Mouse (Mus musculus) MEL (cell line): ENCODE measurements around the gene Nucb1. TPM values are rescaled to one million over a fixed set of nuclear protein-coding genes. Genes with fewer than 3 reads are reported as not detected.
A peak's percentile ranks its signal among the peaks of the same experiment; 100 is the strongest.

ENCODE experiments used
- DNase-seq: peaks from one replicate; pipeline ENCODE4 v3.0.0; 2011; ENCODE audit warnings: low read depth, low spot score
- H3K27ac ChIP-seq: 2 replicates; pipeline ENCODE4 v1.5.1; 2012; ENCODE audit warnings: low read depth, mild to moderate bottlenecking, control low read depth, low read length, moderate library complexity; ENCODE audit not compliant: control insufficient read depth
- H3K27me3 ChIP-seq, 2 experiments: fragments of 150-350 bp in 1 of 2; sonication (generic) in 1 of 2; 2 replicates each; pipeline ENCODE4 v1.6.1; 2012; ENCODE audit warnings: low read length in 2 of 2, mild to moderate bottlenecking in 2 of 2, improper control_type of control experiment in 1 of 2, moderate library complexity in 1 of 2; ENCODE audit not compliant: insufficient read depth in 2 of 2, control insufficient read depth in 1 of 2
- H3K36me3 ChIP-seq, 2 experiments: 2 replicates each; pipeline ENCODE4 v1.6.1; 2012 to 2014; ENCODE audit warnings: low read length in 2 of 2, improper control_type of control experiment in 1 of 2, inconsistent platforms in 1 of 2, mild to moderate bottlenecking in 1 of 2; ENCODE audit not compliant: insufficient read depth in 2 of 2, control insufficient read depth in 1 of 2
- H3K4me1 ChIP-seq, 2 experiments: fragments of 150-350 bp in 1 of 2; sonication (generic) in 1 of 2; 2 replicates each; pipeline ENCODE4 v1.6.1; 2012; ENCODE audit warnings: low read length in 2 of 2, improper control_type of control experiment in 1 of 2, mild to moderate bottlenecking in 1 of 2; ENCODE audit not compliant: insufficient read depth in 2 of 2, control insufficient read depth in 1 of 2
- H3K4me3 ChIP-seq, 2 experiments: fragments of 150-350 bp in 1 of 2; sonication (generic) in 1 of 2; 2 replicates each; pipeline ENCODE4 v1.5.1; 2012; ENCODE audit warnings: low read depth in 2 of 2, low read length in 2 of 2, mild to moderate bottlenecking in 2 of 2, moderate library complexity in 2 of 2, control low read depth in 1 of 2, improper control_type of control experiment in 1 of 2; ENCODE audit not compliant: control insufficient read depth in 1 of 2, insufficient read depth in 1 of 2
- H3K79me2 ChIP-seq: 2 replicates; pipeline ENCODE4 v1.6.1; 2012; ENCODE audit warnings: mild to moderate bottlenecking, low read length, moderate library complexity; ENCODE audit not compliant: control insufficient read depth, poor library complexity, insufficient read depth
- H3K9ac ChIP-seq: 2 replicates; pipeline ENCODE4 v1.6.1; 2012; ENCODE audit warnings: low read depth, mild to moderate bottlenecking, control low read depth, low read length, moderate library complexity; ENCODE audit not compliant: control insufficient read depth, poor library complexity, severe bottlenecking
- H3K9me3 ChIP-seq: fragments of 150-350 bp; sonication (generic); replicated peaks from 2 replicates; pipeline ENCODE4 v1.6.1; 2012; ENCODE audit warnings: mild to moderate bottlenecking, low read length, improper control_type of control experiment, moderate library complexity; ENCODE audit not compliant: insufficient read depth
- BHLHE40 ChIP-seq: IDR thresholded peaks from 2 replicates; pipeline ENCODE4 v1.6.1; 2012; ENCODE audit warnings: low read depth, mild to moderate bottlenecking, inconsistent platforms, low read length, improper control_type of control experiment, borderline replicate concordance
- CHD1 ChIP-seq: IDR thresholded peaks from 2 replicates; pipeline ENCODE4 v1.6.1; 2012; ENCODE audit warnings: low read depth, mild to moderate bottlenecking, inconsistent platforms, low read length, improper control_type of control experiment
- CHD2 ChIP-seq: IDR thresholded peaks from 2 replicates; pipeline ENCODE4 v1.6.1; 2011; ENCODE audit warnings: low read length, improper control_type of control experiment
- E2F4 ChIP-seq: IDR thresholded peaks from 2 replicates; pipeline ENCODE4 v1.6.1; 2011; ENCODE audit warnings: low read depth, low read length, improper control_type of control experiment, borderline replicate concordance
- ELF1 ChIP-seq: IDR thresholded peaks from 2 replicates; pipeline ENCODE4 v1.6.1; 2014; ENCODE audit warnings: low read depth, mild to moderate bottlenecking, inconsistent platforms, low read length, improper control_type of control experiment, moderate library complexity
- EP300 ChIP-seq, 2 experiments: IDR thresholded peaks; 2 replicates each; pipeline ENCODE4 v1.6.1; 2011; ENCODE audit warnings: improper control_type of control experiment in 2 of 2, low read length in 2 of 2, low read depth in 1 of 2, mild to moderate bottlenecking in 1 of 2
- ETS1 ChIP-seq: IDR thresholded peaks from 2 replicates; pipeline ENCODE4 v1.6.1; 2012; ENCODE audit warnings: low read depth, mild to moderate bottlenecking, inconsistent platforms, low read length, improper control_type of control experiment, moderate library complexity
- GATA1 ChIP-seq: IDR thresholded peaks from 2 replicates; pipeline ENCODE4 v1.6.1; 2011; ENCODE audit warnings: low read depth, low read length, improper control_type of control experiment
- JUND ChIP-seq: IDR thresholded peaks from 2 replicates; pipeline ENCODE4 v1.6.1; 2011; ENCODE audit warnings: low read depth, mild to moderate bottlenecking, improper control_type of control experiment, low read length
- KAT2A ChIP-seq: conservative IDR thresholded peaks from 2 replicates; pipeline ENCODE4 v1.6.1; 2012; ENCODE audit warnings: low read depth, low read length, improper control_type of control experiment, inconsistent platforms
- MAFK ChIP-seq: IDR thresholded peaks from 2 replicates; pipeline ENCODE4 v1.6.1; 2011; ENCODE audit warnings: low read depth, mild to moderate bottlenecking, low read length, improper control_type of control experiment, borderline replicate concordance
- MAX ChIP-seq: IDR thresholded peaks from 2 replicates; pipeline ENCODE4 v1.6.1; 2011; ENCODE audit warnings: low read length, improper control_type of control experiment
- MXI1 ChIP-seq: IDR thresholded peaks from 2 replicates; pipeline ENCODE4 v1.6.1; 2011; ENCODE audit warnings: mild to moderate bottlenecking, low read depth, low read length, improper control_type of control experiment
- MYB ChIP-seq: IDR thresholded peaks from 2 replicates; pipeline ENCODE4 v1.6.1; 2011; ENCODE audit warnings: mild to moderate bottlenecking, low read depth, low read length, improper control_type of control experiment
- MYC ChIP-seq: IDR thresholded peaks from 2 replicates; pipeline ENCODE4 v1.6.1; 2011; ENCODE audit warnings: low read depth, mild to moderate bottlenecking, low read length, improper control_type of control experiment, moderate library complexity
- NELFE ChIP-seq: IDR thresholded peaks from 2 replicates; pipeline ENCODE4 v1.6.1; 2011; ENCODE audit warnings: low read depth, low read length, improper control_type of control experiment
- NRF1 ChIP-seq: IDR thresholded peaks from 2 replicates; pipeline ENCODE4 v1.6.1; 2014; ENCODE audit warnings: low read depth, mild to moderate bottlenecking, inconsistent platforms, low read length, improper control_type of control experiment, moderate library complexity; ENCODE audit not compliant: poor library complexity, insufficient read depth, severe bottlenecking
- POLR2A ChIP-seq, 2 experiments: IDR thresholded peaks; 2 replicates each; pipeline ENCODE4 v1.6.1; 2011 to 2012; ENCODE audit warnings: low read length in 2 of 2, mild to moderate bottlenecking in 2 of 2, control low read depth in 1 of 2, improper control_type of control experiment in 1 of 2, low read depth in 1 of 2, moderate library complexity in 1 of 2; ENCODE audit not compliant: control insufficient read depth in 1 of 2, insufficient read depth in 1 of 2, poor library complexity in 1 of 2
- POLR2AphosphoS2 ChIP-seq: IDR thresholded peaks from 2 replicates; pipeline ENCODE4 v1.6.1; 2011; ENCODE audit warnings: low read length, improper control_type of control experiment
- RAD21 ChIP-seq: IDR thresholded peaks from 2 replicates; pipeline ENCODE4 v1.6.1; 2011; ENCODE audit warnings: mild to moderate bottlenecking, low read depth, low read length, improper control_type of control experiment
- RCOR1 ChIP-seq: IDR thresholded peaks from 2 replicates; pipeline ENCODE4 v1.6.1; 2012; ENCODE audit warnings: low read depth, mild to moderate bottlenecking, inconsistent platforms, low read length, improper control_type of control experiment
- SIN3A ChIP-seq: IDR thresholded peaks from 2 replicates; pipeline ENCODE4 v1.6.1; 2012; ENCODE audit warnings: low read length, improper control_type of control experiment, inconsistent platforms
- TAL1 ChIP-seq: IDR thresholded peaks from 2 replicates; pipeline ENCODE4 v1.6.1; 2012; ENCODE audit warnings: mild to moderate bottlenecking, inconsistent platforms, low read length, moderate library complexity, mixed read lengths
- TBP ChIP-seq: IDR thresholded peaks from 2 replicates; pipeline ENCODE4 v1.8.0; 2011; ENCODE audit warnings: low read depth, low read length, improper control_type of control experiment
- TCF12 ChIP-seq: IDR thresholded peaks from 2 replicates; pipeline ENCODE4 v1.6.1; 2014; ENCODE audit warnings: low read depth, mild to moderate bottlenecking, inconsistent platforms, low read length, improper control_type of control experiment, moderate library complexity
- UBTF ChIP-seq: IDR thresholded peaks from 2 replicates; pipeline ENCODE4 v1.6.1; 2012; ENCODE audit warnings: low read depth, mild to moderate bottlenecking, inconsistent platforms, low read length, improper control_type of control experiment, moderate library complexity, borderline replicate concordance; ENCODE audit not compliant: insufficient read depth
- USF1 ChIP-seq: IDR thresholded peaks from 2 replicates; pipeline ENCODE4 v1.6.1; 2014; ENCODE audit warnings: low read depth, mild to moderate bottlenecking, inconsistent platforms, low read length, improper control_type of control experiment, moderate library complexity
- USF2 ChIP-seq, 2 experiments: IDR thresholded peaks; 2 replicates each; pipeline ENCODE4 v1.6.1; 2011 to 2012; ENCODE audit warnings: improper control_type of control experiment in 2 of 2, low read length in 2 of 2, borderline replicate concordance in 1 of 2, inconsistent platforms in 1 of 2, low read depth in 1 of 2, mild to moderate bottlenecking in 1 of 2; ENCODE audit not compliant: insufficient read depth in 1 of 2
- ZC3H11A ChIP-seq: IDR thresholded peaks from 2 replicates; pipeline ENCODE4 v1.6.1; 2012; ENCODE audit warnings: low read depth, mild to moderate bottlenecking, inconsistent platforms, low read length, improper control_type of control experiment
- ZKSCAN1 ChIP-seq: IDR thresholded peaks from 2 replicates; pipeline ENCODE4 v1.6.1; 2012; ENCODE audit warnings: low read depth, mild to moderate bottlenecking, inconsistent platforms, low read length, improper control_type of control experiment, moderate library complexity
- ZMIZ1 ChIP-seq: IDR thresholded peaks from 2 replicates; pipeline ENCODE4 v1.6.1; 2012; ENCODE audit warnings: low read depth, mild to moderate bottlenecking, inconsistent platforms, low read length, improper control_type of control experiment, moderate library complexity
- polyA plus RNA-seq, 2 experiments: library from polyadenylated mRNA; stranded (reverse) in 1 of 2; unstranded in 1 of 2; fragments of >175 nt in 1 of 2; fragments of >200 nt in 1 of 2; gene quantifications; 2 replicates each; pipeline versions ENCODE4 v1.2.1 to v1.2.4; 2012; ENCODE audit warnings: low replicate concordance in 2 of 2, low read depth in 1 of 2; ENCODE audit not compliant: insufficient read length in 2 of 2, insufficient read depth in 1 of 2, missing spikeins in 1 of 2
- total RNA-seq: library from RNA; depleted of rRNA; stranded (reverse); fragments of 300-350 nt; gene quantifications from 2 replicates; pipeline ENCODE4 v1.2.3, GENCODE M21; 2012

The Nucb1 gene
- total and polyA plus RNA-seq, 3 experiments: 92.3 to 343 (median 196) TPM

- no peak for TF ChIP-seq ETS1
- peak in 1 of 2 experiments; percentile 44; a peak in 1 of 4 replicates for TF ChIP-seq EP300 (IDR thresholded peaks at IDR 0.05; ENCODE audit: low read depth in 1 of 2, low read length in 2 of 2)
- TF ChIP-seq ZKSCAN1: no peak
- no peak for TF ChIP-seq ELF1
- no peak; the same call in 1 of the 2 replicates for TF ChIP-seq MXI1
- peak; percentile 23; the same call in 1 of the 2 replicates for TF ChIP-seq ZC3H11A
- no peak for TF ChIP-seq TBP
- peak; percentile 30 for TF ChIP-seq RAD21
- no peak for TF ChIP-seq USF2 (IDR thresholded peaks at IDR 0.05; ENCODE audit: borderline replicate concordance in 1 of 2, insufficient read depth in 1 of 2, low read depth in 1 of 2, low read length in 2 of 2)
Observed at GRCm38 (mm10) chr7:45526474-45527120, 16.4 kb upstream of the Nucb1 start (continued).

GRCm38 (mm10) chr7:45525809-45526473, 15.7 kb upstream of the Nucb1 start, which contains the start of the genes Ppp1r15a and Plekha4:
TSS of gene Ppp1r15a (minus strand) at chr7:45526268.
TSS of gene Plekha4 (plus strand) at chr7:45526330.
- peak; percentile 99 for DNase-seq
- H3K9me3 ChIP-seq: no peaks in the 10 kb centered on the region
- peak within 1 kb of the TSS; percentile 95 for H3K27ac ChIP-seq
- peak within 1 kb of the TSS; percentile 92 for H3K9ac ChIP-seq
- H3K4me1 ChIP-seq: peaks cover 3 to 25% of the 10 kb centered on the region in 2 experiments; a peak in 3 of 4 replicates
- peaks cover 27% of the 10 kb centered on the region for H3K79me2 ChIP-seq
- peaks cover 0 to 35% of the 10 kb centered on the region in 2 experiments; a peak in 2 of 4 replicates for H3K36me3 ChIP-seq
- H3K4me3 ChIP-seq: peak within 1 kb of the TSS; percentile 78 to 95
- peaks cover 0 to under 1% of the 10 kb centered on the region in 2 experiments; a peak in 1 of 4 replicates for H3K27me3 ChIP-seq
- TF ChIP-seq CHD2 (peak; percentile 89), BHLHE40 (0 out of 2 replicates have a peak, but pooled peaks have one; percentile 86), JUND (no peak), TAL1 (peak; percentile 51; the same call in 1 of the 2 replicates), RCOR1 (no peak), USF1 (0 out of 2 replicates have a peak, but pooled peaks have one; percentile 35), GATA1 (peak; percentile 81), EP300 (IDR thresholded peaks at IDR 0.05; ENCODE audit: low read depth in 1 of 2, low read length in 2 of 2) (no peak), NRF1 (peak; percentile 40; the same call in 1 of the 2 replicates), TCF12 (peak; percentile 78), KAT2A (no peak; the same call in 1 of the 2 replicates), ETS1 (peak; percentile 93), E2F4 (no peak), MAFK (no peak), RAD21 (no peak), MYB (no peak), NELFE (peak; percentile 98), CHD1 (peak; percentile 23; the same call in 1 of the 2 replicates), POLR2AphosphoS2 (peak; percentile 98), SIN3A (peak; percentile 73), ZKSCAN1 (no peak), MXI1 (peak; percentile 75), POLR2A (IDR thresholded peaks at IDR 0.05; ENCODE audit: control insufficient read depth in 1 of 2, insufficient read depth in 1 of 2, low read depth in 1 of 2, low read length in 2 of 2, poor library complexity in 1 of 2) (peak; percentile 97 to 99), ZMIZ1 (peak; percentile 98), UBTF (no peak), MAX (peak; percentile 70; the same call in 1 of the 2 replicates), MYC (peak; percentile 68), USF2 (IDR thresholded peaks at IDR 0.05; ENCODE audit: borderline replicate concordance in 1 of 2, insufficient read depth in 1 of 2, low read depth in 1 of 2, low read length in 2 of 2) (no peak)
